Mouse (Mus musculus): ENCODE measurements at regions not wholly inside any gene's neighbourhood (a gene's known extent, or its start where the extent isn't known, plus 50 kb on each side); places are given as distances from the start of the nearest gene placed in this dataset.
"Not testable (repeated sequence)": the region's sequence is repeated elsewhere in the genome, so short reads cannot be mapped to it uniquely, and the experiment has no call there.

DNA sequence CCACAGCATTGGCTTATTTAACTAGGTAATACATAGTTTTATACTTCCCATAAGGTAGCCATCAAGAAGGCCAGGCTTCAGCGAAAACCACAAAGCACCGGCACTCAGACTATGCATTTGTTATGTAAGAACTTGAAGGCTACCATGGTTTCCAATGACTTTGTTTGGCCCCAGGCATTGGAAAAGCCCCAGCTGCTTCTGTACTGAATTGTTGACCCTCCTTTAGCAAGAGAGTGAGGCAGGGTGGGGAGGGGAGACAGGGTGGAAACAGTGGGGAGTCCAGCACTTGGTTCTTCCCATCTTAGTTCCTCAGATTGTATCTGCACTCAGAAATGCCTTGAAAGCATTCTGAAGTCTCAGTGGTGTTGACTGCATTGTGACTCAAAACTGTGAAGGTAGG, 168.3 kb upstream of the Camk1g start:
- DNase-seq (ENCODE audit: low spot score), result no peak

DNA sequence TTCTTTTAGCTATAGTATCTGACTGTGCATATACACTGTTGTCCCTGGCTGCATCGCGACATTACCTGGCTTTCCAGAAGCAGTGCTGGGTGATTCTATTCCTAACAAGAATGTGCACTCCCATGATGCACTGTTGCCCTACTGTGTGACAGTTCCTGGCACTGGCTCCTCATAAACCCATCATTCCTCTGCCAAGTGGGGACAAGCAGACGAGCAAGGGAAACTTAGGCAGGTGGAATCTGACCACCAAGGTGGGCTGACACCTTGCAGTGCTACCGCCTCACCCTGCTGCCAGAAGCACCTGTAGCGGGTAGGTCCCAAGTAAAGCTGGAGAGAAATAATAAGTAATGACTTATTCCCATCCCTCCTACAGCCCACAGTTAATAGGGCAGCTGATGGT, 167.5 kb upstream of the Camk1g start:
- DNase-seq (ENCODE audit: low spot score), result no peak

DNA sequence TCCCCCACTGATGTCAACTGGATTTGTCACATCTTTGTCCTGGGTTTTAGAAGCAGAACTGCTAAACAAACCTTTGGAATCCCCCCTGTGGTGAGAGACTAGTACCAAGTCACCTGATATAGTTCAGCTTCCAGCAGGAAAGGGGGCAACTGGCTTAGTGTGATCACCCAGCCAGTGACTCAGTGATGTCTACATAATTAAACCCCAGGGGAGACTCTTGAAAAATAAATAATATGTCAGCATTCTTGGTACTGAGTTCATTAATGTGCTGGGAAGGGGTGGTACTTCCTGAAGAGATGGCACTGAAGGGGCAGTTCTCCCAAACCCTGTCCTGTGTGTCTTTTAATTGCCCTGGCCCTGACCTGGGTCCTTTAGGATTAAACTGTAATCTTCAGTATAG, 166.5 kb upstream of the Camk1g start:
- no peak for DNase-seq (ENCODE audit: low spot score)

DNA sequence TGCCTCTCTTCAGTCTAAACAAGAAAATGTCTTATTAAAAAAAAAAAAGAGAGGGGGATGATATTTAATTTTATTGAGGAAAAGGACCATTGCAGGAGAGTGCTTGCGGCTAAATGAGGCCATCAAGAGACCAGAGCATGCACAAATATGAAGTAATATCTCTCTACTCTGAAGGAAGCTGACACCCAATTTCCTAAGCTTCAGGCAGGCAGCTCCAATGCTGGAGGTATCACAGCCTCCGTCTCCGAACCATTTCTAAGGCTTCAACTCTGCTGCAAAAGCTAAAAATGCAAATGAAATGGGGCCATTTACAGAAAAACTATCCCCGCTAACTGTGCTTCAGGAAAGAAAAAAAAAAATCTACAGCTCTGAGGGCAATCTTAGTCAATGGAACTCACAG, 164.4 kb upstream of the Camk1g start:
- DNase-seq (ENCODE audit: low spot score), result no peak

DNA sequence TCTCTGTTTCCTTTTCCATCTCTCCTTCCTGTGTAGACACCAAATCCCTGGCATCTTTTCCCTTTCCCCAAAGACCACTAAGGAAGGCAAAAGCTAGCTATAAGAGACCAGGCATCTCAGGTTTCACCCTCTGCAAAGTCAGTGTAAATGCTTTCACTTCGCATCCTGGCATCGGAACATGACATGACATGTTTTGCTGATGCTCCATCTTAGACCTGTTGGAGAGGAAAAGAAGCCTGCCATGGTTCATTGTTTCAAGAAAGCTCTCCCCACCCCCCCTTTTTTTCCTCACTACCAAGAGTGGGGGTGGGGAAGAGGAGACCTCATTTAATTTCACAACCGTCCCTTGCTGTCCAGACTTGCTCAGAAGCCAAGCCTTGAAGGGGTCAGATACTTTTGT, 156.4 kb upstream of the Camk1g start:
- DNase-seq (ENCODE audit: low spot score), result no peak

DNA sequence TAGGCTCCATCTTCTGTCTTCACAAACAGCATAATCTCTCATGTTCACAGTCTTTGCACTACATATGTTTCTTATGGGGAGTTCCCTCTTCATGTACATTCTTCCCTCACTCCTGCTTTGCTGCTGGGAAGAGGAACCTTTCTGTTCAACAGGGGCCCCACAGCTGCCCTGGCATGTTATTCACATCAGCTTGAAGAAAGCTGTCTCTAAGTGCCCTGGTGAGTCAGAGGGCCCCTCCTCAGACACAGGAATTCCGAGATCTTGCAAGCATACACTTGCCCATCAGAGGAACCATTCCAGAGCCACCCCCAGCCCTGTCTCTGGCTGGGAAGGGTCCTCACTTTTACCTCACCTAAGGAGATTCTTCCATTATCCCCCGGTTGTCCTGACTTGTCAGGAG, 151.9 kb upstream of the Camk1g start:
- no peak for DNase-seq (ENCODE audit: low spot score)

DNA sequence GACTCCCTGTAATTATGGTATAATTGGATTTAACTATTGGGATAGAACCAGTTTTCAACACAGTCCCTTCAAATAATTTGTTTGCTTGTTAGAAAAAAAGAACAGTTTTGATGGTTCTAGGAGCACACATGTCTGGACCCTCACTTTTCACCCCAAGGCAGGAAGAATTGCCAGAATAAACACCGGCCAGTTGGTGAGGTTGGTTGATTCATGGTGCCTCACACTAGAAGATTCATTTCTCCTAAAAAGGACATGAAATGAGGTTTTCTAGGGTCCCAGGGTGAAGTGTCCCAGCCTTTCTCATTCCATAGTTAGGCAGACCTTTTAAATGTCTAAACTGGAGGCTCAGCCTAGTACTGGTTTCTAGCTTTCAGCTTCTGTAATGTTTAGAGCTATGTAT, 148.7 kb upstream of the Camk1g start:
- DNase-seq (ENCODE audit: low spot score), result no peak

DNA sequence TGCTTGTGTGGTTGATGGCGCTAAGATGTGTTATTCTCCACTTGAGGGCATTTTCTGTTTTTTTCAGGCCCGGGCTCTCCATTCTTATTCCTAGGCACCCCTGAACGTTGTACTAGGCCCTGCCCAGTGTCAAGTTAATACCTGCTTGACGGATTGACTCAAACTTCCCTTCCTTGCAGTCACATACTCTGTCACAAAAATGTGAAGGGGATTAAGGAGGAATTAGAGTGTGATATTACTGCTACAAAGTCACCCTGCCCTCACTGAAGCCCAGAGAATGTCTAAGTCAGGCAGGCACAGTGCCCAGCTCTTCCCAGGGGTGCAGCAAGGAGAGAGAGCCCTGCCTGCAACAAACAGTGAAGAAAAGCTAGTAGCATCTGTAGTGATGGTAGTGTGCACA, 147.9 kb upstream of the Camk1g start:
- DNase-seq (ENCODE audit: low spot score), result no peak

DNA sequence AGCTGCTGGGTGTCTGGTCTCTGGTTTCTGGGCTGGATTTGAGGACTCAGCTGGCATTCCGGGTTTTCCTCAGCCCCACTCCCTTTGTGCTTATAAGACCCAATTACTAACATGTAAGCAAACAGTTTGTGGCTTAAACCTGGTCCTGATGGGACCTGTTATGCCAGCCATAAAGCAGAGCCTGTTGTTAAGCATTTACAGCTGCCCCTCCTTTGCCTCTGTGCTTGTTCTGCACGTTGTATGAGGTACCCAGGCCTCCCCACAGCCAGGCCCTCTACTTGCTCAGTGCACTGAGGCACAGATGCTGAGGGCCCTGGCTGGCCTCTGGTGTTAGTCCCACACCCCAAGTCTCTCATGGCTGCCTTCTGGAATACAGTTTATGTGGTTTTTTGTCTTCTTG, 147.2 kb upstream of the Camk1g start:
- DNase-seq (ENCODE audit: low spot score), result no peak

DNA sequence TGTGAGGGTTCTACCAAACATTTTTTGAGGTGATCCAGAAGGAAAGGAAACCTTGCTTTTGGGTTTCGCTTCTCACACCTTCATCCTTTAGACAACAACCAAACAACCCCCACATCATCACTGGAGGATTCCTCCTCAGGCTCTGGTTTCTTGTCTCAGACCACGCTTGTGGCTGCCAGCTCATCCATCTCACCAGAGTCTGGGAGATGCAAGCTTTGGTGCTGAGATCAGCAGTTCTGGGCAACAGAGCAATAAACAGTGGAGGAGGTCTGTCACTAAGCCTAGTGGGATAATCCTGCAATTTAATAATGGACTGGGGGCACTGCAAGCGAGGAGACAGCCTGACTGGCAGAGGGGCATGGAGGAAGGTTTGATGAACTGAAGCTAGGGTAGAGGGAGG, 146.3 kb upstream of the Camk1g start:
- no peak for DNase-seq (ENCODE audit: low spot score)

DNA sequence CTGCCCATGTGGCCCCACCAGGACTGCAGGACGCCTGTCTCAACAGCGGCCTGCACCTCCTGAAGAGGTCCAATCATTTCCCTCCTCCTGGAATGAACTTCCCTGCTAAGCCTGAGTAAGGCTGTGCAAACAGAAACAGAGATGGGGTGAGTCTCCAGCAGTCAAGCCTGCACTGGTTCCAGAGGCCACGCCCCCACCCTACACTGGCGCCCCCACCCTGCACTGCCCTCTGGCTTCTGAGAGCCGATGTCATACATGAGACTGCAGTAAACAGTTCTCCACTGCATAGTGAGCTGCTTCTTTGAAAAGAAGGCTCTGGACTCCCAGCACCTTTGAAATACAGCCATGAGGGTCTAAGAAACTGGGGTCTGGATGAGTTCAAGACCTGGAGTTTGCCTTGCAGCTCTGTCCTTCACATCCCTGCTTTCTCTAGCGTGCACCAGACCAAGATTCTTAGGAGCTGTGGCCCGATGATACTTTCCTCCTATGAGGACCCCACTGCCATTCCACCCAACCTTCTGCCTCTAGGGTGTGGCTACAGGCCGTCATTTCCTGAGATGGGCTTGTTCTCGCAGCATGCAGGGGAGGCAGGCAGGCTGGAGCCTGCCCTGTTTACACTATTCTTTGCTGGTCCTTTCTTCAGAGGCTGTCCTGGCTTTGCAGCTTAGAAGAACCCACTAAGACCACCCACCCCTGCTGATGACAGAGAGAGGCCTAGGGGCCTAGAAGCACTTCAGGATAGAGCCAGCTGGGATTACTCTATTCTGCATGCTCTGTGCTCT, 144.0 kb upstream of the Camk1g start:
- DNase-seq (ENCODE audit: low spot score), result no peak

DNA sequence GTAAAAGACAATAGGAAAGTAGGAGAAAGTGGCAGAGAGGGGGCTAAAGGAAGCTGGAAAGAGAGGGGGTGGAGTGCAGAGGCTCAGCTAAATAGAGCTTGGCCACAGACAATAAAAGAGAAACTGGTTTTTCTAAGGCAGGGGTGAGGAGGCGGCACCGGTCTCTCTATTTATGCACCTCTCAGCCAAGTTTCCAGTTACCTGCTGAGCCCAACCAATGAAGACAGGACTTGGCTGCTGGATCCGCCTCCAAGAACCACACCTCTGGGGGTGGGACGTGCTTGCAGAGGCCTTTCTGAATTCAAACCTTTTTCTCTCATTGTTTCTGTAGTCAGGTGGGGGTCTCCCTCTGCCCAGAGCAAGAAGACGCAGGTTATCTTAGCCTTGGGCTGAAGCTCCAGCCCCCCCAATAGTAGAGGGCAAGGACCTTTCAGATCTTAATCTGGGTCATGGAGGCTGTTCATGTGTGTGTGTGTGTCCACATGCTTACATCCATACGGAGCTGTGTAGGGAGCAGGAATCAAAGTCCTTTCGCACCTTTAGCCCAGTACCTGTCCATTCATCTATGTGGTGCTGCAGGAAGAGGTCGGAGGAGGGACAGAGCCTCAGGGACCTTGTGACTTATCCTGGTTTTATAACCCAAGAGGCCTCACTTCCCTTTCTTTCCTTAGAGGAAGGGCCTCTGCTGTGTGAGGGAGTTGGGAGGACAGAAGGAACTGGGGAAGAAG, 140.1 kb upstream of the Camk1g start:
- DNase-seq (ENCODE audit: low spot score), result no peak

DNA sequence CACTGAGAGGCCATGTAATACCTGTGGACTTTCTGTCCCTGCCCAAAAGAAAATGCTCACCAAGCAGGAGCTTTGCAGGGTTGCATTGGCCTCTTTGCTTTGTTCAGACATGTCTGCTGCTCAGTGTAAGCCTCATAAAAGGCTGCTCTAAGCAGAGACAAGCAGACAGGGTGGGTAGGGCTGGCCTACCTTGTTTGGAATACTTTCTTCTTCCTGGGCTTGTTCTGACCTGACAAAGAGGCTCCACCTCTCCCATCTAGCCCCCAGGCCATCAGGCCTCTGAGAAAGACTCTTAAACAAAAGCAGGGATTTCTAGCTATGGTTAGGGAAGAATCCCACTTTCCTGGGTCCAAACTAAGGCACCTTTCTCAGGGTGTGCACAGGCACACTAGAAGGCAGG, 138.2 kb upstream of the Camk1g start:
- DNase-seq (ENCODE audit: low spot score), result no peak

DNA sequence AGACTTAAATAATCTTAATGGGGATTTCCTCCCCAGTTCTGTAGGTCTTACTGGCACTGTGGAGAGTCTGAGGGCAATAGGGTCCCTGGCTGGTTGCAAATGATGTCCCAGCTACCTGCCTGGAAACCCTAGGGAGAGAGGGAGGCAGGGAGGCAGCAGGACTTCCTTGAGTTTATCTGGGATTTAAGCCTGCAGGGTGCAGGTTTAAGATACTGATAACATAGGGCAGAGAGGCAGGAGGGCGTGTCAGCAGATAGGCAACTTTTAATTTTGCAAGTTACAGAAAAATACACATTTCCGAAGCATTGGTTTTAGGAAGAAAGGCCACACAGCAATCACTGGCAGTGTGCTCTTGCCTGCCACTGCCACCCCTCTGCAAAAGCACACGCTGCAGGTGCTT, 136.9 kb upstream of the Camk1g start:
- no peak for DNase-seq (ENCODE audit: low spot score)

DNA sequence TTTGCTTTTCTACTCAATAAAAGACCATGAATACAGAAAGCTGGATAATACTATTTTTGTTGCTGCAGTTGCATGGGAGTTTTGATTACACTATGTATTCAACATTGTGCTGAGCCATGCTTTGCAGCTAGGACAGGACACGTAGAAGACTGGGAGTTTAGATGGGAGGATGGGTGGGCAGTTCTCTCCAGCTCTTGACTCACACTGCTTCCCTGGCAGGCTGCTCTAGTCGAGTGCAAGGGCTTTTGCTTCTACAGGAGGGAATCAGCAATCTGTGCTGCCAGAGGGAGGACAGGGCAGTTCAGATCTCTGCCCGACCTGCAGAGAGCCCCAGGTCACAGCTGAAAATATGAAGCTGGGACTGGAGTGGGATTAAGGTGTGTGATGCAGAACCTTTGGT, 135.3 kb upstream of the Camk1g start:
- no peak for DNase-seq (ENCODE audit: low spot score)

DNA sequence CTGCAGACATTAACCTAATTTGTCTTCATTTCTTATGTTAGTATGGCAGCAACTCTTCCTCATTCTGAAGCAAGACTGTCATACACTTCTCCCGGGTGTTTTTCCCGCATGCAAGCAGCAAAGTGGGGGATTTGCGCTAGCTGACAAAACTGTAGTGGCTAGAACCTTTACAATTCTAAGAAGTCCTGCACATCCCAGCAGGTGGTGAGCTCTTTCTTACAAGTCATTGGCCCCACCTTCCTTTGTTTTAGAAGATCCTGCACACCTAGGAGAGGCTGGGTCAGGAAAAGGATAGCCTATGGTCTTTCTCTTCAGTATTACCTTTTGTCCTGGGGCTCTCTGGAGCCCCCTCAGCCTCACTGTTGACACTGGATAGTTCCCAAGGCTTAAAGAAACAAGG, 134.5 kb upstream of the Camk1g start:
- DNase-seq (ENCODE audit: low spot score), result no peak

DNA sequence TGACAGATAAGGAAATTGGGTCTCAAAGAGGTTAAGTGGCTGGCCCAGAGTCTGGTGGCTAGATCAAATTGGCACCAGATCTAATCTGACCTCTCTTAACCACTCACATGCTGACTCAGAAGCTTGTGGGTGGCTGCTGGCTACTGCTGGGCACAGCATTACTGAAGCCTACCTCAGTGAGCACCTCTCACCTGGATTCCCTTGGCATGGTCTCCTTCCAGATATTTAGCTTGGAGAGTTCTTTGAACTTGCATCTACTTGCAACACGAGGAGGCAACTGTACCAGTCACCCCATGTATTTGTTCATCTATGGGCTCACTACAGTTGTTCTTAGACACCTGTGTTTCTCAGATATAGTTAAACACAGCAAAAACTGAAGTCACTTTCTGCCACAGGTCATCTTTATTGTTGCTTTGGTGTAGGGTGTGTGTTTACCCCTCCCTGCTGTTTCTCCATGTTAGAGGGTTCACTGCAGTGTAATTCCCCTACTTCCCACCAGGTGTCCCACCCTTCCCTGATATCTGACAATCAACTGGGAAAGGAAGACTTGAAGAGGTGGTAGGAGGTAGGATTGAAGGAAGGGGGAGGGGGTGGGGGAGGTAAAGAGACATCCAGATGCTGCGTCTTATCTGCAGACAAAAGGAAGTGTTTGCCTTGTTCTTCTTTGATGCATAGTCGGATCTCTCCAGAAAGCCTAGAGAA, 133.7 kb upstream of the Camk1g start:
- DNase-seq (ENCODE audit: low spot score), result peak; percentile 15

DNA sequence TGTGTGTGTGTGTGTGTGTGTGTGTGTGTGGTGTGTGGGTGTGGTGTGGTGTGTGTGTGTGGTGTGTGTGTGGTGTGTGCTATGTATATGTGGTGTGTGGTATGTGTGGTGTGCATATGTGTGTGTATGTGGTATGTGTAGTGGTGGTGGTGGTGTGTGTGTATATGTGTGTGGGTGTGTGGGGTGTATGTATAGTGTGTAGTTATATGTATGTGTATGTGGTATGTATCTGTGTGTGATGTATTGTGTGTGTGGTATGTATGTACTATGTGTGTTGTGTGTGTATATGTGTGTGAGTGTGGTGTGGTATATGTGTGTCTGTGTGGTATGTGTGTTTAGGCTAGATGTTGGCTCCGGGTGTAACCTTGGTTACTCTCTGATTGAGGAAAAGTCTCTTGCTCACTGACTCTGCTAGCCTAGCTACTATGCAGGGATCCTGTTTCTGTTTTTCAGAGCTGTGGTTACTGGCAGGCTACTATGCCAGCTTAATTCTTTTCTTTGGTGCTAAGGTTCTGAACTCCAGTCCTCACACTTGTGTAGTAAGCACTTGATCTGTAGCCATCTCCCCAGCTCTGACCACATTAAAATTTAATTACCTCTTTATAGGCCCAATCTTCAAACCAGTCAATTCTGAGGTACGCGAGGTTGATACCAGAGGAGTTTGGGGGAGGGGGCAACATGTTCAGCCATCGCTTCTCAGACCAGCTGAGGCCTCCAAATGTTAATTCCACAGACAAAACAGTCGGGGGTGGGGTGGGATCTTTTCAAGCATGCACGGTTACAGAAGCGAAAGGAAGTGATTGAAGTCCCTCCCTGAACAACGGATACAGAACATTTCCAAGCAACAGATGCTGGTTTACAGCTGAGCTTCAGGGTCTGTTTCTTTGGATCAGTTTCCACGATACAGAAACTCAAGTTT, 126.4 kb upstream of the Camk1g start:
- no peak for DNase-seq (ENCODE audit: low spot score)

DNA sequence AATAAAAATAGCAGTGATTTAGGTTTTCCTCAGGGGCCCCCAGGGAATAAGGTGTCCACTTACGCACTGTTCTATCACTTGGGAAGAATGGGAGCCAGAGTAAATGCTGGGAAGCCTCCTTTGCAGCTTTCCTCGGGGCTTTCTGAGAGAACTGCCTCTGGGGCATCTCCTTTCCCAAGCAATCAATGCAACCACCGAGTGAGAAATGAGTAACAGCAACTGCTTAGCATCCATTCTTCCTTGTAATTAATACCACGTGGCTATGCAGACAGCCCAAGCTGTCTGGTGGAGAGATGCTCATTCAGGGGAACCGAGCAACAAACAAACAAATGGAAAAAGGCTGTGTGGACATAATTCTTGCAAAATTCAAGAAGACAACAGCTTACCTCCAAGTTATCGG, 117.9 kb upstream of the Camk1g start:
- no peak for DNase-seq (ENCODE audit: low spot score)

DNA sequence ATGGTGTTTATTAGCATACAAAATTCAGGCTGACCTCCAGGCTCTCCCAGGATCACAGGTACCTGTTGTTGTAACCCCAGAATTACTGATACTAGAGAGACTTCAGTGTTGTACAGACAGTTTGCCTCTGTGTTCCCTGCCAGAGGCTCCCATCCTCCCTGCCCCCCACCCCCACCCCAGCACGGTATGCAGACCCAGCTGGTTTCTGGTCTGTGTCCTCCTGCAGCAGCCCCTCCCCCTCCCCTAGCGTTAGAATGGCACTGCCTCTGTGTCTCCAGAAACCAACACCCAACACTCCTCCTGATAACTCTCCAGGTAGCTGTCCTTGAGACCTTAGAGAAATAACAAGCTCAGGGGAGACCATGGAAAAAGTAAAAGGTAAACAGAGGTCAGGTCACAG, 116.6 kb upstream of the Camk1g start:
- not testable (repeated sequence) for DNase-seq (ENCODE audit: low spot score)

DNA sequence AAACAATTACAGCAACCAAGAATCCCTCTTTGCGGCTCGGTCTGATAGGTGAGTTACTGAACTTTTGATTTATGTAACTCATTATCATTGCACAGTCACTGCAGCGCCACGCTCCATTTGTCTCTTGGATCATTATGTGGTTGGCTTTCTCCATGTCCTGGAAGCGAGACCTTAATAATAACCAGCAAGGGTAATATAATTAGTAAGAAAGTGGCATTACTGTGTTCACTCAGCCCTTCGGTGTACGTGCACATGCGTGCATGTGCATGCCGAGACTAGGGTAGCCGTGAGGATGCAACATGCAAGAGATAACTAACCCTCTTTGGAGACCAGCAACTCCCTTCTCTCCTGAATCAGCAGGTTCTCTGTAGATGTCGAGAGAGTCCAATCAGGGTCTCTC, 114.9 kb upstream of the Camk1g start:
- no peak for DNase-seq (ENCODE audit: low spot score)

DNA sequence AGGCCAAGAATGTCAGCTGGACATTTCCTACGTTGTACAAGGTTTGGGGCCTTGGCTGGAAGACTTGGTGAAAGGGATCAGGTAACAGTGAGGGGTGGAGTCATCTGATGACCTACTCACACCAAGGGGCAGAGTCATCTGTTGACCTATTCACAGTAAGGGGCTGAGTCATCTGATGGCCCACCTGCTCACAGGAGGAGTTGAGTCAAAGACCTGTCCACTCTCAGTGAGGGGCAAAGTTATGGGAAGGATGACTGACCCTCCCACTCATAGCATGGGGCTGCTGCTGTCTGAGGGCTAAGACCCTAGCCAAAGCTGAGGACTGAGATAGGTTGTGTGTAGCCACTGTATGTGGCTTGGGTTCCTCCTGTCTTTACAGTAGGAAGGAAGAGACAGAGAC, 107.2 kb upstream of the Camk1g start:
- no peak for DNase-seq (ENCODE audit: low spot score)
